Mouse (Mus musculus): ENCODE measurements at regions not wholly inside any gene's neighbourhood (a gene's known extent, or its start where the extent isn't known, plus 50 kb on each side); places are given as distances from the start of the nearest gene placed in this dataset.

DNA sequence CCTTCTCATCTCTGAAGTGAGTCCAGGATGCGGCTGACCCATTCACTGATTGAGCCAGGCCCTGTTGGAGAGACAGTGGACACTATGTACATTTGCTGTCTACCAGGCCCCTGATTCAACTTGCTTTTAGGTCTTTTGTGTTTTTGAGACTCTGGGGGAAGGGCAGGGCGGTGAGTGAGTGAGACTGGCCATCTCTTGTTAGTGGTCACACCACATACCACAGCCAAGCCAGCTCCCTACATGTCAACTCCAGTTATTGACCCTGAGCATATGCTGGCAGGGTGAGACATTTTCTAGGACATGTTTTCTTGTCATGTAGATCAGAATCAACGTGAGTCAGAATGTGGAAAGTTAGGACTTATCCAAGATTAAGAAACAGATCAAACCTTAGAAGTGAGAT is 201.8 kb upstream of the Id2 start:
- no peak for DNase-seq (ENCODE audit: low read depth)

DNA sequence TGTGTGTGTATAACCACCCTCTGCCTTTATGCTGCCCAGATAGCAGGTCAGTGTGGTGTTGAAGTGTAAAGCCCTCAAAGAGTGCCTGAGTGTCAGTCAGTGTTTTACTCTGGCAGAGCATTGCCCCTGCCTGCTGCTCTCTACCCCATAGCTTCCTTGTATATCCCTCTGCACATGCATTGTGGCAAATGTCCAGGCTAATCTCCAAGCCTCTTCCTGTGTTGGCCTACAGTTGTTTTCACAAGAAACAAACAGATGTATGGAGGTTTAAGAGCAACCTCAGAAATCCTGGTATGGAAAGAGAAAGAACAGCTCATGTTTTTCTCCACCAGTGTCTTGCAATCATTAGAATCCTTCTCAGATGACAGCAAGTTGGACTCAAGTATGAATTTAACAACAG is 201.0 kb upstream of the Id2 start:
- DNase-seq (ENCODE audit: low read depth) = no peak

DNA sequence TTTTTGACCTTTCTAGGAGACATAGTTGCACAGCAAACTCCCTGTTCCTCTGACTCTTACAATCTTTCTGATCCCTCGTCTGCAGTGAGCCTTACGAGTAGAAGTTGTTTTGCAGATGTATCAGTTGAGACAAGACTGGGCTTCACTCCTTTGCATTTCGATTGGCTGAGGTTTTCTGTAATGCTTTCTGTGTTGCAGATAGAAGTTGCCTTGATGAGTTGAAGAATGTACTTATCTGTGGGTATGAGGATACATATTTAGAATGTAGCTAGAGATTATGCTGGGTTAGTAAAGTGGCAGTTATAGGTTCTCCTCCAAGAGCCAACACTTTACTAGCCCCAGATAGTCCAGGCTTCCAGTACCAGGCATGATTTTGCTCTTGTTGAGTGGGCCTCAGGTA is 199.7 kb upstream of the Id2 start:
- DNase-seq (ENCODE audit: low read depth) = no peak

DNA sequence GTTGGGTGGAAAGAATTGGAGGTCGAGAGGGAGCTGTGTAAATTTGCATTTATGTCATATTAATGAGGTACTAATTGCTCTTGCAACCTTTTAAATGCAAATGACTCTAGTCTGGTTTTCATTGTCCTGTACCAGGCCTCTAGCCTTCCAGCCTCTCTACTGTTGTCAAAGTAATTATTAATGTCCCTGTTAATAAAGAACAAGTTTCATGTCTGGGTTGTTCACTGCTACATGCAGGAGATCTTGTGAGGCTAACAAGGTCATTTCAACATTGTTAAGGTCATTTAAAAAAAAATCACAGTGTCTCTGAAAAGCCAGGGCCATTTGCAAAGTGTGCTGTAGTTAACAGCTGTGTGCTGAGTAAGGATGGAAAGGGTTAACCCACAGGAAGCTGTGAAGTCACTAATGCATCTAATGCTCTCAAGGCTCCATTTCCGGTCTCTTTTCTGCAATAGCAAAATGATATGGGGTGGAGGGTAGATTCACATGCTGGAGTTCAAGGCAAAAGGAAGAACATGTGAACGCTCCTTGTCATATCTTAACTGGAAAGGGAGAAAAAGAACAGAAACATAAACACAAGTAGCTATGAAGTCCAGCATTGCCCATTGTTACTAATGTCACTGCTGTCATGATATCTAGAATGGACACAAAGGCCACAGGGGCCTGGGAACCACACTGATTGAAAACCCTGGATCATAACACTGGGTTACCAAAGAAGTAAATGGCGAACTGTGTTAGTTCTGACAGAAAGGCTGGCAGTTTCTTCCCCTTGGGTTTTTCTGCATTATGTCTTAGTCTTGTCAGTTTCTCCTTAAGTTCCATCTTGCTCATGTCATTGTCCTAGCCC is 197.5 kb upstream of the Id2 start:
- peak; percentile 66 for DNase-seq (ENCODE audit: low read depth)

DNA sequence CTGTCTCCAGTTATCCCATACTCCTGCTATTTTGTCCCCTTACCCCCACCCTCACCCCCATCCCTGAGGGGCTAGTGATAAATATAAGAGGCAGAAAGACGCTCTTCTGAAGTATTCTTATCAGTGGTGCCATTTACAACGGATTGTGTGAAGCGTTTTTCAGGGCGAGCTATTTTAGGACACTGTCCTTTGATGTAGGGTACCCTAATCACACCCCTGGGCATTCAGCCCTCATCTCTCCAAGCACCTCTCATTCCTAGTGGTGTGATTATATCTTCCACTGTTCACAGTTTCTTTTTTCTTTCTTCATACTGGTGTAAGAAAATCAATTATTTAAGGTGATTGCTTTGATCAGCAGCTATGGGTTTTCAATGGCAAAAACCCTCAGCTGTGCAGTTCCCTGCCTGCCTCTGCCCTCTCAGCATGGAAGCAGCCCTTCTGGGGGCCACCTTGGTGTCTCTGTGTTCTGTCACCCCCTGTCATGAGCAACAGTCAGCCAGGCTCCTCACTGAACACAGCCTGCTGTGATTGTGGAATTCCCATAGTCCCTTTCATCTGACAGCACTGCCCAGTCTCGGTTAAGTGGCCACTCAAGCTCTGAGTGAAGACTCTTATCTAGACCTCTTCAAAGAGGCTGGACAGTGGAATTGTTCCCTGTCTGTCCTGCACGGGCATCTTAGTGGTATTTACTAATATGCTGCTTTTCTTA is 196.7 kb upstream of the Id2 start:
- DNase-seq (ENCODE audit: low read depth) = no peak

DNA sequence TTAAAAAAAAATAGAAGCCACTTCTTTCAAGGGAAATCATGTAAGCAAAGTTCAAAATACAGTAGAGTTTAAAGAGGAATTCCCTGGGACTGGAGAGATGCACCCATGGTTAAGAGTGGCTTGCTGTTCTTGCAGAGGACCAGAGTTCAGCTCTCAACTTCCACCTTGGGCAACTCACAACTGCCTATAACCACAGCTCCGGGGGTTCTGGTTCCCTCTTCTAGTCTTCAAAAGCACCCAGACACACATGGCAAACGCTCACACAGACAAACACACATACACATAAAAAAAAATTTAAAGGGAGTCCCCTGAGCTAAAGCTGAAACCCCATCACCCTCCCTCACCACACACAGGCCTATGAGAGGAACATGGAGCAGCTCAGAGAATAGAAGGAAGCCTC is 192.4 kb upstream of the Id2 start:
- DNase-seq (ENCODE audit: low read depth) = no peak

DNA sequence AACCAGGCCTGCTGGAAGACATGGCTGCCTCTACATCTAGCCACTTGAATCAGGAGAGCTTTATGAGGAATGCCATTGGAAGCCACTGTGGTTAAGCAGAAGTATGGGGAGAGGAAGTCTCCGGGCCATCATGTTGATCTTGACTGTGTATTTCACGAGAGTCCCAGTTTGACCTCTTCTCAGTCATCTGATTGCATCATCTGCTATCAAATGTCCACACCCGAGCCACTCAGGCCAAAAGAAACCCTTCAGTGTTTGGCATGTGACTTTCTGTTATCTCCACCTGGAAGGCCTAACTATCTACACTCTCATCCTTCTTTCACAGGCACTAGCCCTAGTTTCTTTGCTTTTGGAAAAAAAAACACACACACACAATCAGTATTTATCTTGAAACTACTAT is 186.9 kb upstream of the Id2 start:
- DNase-seq (ENCODE audit: low read depth) = no peak

DNA sequence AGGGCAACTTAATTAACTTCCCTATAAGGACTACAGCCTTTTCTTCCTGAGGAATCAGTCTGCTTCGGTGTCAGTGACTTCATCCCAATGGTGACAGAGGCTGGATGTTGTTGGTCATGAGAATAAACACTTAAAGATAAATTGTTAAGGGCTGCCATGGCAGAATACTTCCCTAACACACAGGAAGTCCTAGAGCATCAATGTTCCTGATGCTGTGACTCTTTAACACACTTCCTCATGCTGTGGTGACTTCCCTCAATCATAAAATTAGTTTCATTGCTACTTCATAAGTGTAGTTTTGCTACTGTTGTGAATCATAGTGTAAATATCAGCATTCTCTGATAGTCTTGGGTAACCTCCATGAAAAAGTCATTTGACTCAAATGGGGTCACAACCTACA is 184.5 kb upstream of the Id2 start:
- DNase-seq (ENCODE audit: low read depth) = no peak

DNA sequence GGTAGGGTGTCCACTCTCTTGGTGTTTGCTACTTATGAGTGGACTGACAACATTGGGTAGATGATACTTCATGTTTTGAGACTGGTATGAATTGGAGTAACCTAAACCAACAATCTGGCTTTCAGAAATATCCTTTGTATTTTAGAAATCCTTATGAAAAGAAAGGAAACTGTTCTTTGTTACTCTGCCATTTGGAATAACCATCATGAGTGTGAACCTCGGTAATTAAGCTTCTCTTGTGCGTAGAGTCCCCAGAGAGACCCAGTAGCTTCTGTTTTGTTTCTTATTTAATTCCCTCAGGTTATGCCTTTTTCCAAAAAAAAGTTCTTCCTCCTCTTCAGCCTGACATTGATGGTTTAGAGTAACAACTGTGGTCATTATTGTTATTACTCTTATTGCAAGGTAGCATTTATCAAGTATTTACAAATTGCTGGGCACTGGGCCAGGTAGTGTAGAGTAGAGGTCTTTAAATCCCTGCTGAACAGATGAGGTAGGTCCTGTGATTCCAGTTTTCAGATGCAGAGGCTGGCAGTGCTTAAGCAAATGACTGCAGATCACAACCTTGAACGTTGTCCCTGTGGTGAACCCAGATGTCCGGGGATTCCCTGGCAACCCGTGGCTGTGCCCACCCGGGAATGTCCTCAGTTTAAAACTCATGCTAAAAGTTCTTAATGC is 176.8 kb upstream of the Id2 start:
- no peak for DNase-seq (ENCODE audit: low read depth)

DNA sequence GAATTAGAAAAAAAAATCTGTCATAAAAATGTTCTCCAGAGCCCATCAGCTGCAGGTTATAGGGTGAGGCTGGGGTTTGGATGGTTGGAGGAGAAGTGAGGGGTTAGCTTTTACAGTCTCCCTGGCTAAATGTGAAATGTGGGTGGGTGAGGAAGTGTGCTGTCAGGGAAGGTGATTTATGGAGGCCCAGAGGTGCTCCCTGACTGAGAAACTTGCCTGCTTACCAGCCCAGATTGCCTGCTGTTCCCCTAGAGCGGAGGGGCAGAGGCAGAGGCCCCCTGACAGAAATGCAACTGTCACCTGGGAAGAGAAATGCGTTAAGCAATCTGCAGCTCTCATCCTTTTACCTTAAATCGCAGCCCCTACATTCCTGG is 175.8 kb upstream of the Id2 start:
- no peak for DNase-seq (ENCODE audit: low read depth)

DNA sequence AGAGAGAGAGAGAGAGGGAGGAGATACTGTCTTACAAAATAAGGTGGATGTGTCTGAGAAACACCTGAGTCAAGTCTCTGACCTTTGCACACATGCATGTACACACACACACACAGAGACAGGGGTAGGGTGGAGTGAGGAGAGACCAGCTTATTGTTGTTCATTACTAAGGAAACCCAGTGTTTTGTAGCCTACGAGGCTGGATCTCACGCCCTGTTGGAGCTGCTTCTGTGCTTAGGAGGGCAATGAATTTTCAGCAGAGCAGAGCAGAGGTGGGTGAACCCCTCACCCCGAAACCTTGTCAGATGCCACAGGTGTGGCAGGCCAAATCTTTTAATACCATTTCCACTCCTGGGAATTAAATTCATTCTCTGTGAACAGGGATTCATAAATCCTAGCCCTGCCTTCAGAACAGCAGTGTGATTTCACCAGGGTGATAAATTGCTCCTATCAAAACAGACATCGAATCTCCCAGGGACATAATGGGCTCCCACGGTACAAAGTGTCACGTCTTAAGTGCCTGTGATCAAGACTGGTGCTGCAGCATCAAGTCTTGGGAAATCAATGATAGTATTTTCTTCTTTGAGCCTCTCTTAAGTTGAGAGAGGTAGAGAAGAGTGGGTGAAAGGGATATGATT is 175.3 kb upstream of the Id2 start:
- no peak for DNase-seq (ENCODE audit: low read depth)

DNA sequence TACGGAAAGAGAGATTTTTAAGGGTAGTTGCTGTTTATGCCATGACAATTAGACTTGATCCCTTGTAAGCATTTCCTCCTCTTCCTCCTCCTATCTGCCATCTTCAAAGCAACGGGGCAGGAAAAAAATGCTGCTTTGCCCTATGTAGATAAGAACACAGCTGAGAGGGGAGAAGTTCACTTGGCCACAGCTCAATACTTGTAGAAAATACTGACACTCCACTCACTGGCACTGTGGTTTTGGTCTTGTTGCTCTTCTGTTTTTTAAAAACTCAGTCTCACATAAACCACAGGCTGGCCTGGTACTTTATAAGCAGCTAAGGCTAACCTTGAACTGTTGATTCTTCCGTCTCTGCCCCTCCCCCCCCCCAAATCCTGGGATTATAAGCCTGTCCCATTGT is 172.9 kb upstream of the Id2 start:
- no peak for DNase-seq (ENCODE audit: low read depth)

DNA sequence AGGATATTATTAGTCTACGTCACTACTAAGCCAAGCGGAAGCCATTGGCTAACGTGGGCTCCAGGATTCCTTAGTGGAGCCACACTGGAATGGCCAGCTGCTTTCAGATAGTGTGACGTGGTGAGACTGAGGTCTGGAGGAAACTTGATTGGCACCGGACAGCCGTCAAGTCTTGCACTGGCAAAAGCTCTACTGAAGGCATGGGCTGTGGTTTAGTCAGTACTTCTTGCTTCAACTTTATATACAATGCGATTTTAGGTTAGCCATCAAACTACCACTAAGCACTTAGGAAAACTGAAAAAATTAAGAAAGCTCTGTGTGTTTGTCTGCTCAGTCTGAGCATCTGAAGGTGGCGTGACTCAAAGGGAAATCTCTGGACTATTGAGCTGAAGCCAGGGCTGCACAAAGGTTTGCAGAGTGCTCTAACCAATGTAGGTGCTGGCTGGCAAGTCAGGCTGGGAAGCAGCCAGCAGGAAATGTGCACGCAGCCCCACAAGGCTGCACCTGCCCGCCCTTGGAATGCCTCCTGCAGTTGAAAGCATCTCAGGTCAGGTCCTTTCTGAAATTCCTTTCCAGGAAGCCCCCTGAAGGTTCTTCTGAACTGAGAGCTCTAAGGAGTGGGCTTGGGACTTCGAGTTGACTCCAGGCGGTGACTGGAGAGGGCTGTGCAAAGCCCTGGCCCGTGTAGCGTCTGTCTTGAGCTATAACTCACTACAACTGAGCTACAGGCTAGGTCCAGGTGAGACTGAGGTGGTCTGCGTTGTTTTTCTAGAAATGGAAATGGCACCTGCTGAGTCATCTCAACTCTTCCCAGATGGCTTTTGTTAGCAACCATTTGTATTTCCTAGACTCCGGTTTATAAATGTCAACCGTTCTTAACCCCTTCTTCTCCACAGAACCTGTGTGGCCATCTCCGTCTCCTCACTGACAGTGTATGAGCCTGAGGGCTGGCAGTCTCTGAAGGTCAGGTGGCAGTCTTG is 172.2 kb upstream of the Id2 start:
- no peak for DNase-seq (ENCODE audit: low read depth)

DNA sequence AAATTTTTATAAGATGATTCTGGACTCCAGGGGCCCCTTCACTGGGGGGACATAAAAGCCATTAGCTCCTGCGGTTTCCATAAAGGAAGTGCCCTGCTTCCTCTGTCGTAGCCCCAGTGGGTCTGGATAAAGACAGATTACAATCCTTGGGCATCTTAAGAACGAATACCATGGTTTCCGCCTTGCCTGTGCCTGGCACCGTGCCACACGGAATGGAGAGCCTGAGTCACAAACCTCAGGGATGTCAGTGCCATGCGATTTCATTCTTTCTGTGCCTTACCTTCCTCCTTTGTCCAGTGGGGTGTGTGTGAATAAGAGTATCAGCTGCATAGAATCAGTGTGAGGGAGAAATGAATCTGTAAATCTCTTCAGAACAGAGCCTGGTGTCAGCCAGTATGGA is 171.4 kb upstream of the Id2 start:
- peak; percentile 40 for DNase-seq (ENCODE audit: low read depth)

DNA sequence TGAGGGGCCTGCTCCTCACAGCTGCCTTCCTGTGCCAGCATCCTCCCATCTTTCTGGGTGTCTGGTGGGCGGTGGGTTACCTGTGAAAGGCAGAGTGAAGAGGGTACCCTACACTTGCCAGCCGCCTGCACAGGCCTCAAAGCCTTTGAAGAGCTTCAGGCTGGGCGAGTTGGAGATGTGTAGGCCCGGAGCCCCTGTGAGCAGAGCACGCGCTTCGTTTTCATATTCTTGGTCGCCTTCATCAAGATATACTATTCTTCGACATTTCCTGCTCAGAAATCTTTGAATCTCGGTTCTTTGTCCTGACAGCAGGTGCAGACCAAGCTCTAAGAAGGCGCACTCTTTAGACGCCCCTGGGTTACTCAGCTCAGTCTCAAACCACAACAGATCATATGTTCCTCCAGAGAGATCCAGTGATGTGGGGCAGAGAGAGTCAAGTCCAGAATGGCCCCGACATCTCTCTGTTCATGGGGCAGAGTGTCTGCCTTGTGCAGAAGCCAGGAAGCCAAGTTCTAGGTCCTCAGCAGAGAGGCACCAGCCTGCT is 170.7 kb upstream of the Id2 start:
- DNase-seq (ENCODE audit: low read depth) = peak; percentile 67

DNA sequence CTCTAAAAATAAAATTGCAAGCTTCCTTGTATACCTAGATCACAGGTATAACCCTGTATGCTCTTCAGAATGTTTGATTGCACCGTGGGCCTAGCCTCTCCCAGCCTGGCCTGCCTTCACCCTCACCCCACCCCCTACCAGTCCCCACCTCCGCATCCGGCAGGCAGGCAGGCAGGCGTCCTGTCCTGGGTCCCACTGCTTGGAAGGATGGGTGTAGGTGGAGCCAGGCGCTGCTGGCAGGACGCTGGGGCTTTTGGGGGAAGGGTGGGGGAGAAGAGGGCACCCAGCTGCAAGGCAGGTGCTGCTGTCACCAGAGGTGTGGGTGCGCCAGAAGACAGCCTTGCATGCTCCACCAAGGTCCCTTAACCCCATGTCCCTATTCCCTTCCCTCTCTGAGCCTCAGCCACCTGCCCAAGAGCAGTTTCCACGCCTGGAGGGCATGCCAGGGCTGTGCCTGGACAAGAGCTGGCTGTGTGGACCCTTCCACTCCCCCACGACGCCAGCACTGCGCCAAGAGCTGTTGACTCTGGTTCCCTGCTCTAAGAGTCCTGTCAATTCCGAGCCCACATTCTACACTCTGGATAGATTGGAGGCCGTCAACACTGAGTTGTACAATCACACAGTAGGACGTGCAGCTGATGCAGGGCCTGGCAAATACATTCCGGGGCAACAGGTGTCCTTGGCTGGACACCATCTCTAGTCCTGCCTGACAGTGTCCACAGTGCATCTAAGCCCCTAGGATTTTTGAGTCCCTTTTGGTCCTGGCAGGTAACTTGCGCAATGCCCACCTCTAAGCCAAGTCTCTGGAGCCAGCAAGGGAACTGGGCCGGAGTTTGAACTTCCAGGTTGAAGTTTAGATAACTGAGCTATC is 170.0 kb upstream of the Id2 start:
- DNase-seq (ENCODE audit: low read depth) = peak; percentile 70

DNA sequence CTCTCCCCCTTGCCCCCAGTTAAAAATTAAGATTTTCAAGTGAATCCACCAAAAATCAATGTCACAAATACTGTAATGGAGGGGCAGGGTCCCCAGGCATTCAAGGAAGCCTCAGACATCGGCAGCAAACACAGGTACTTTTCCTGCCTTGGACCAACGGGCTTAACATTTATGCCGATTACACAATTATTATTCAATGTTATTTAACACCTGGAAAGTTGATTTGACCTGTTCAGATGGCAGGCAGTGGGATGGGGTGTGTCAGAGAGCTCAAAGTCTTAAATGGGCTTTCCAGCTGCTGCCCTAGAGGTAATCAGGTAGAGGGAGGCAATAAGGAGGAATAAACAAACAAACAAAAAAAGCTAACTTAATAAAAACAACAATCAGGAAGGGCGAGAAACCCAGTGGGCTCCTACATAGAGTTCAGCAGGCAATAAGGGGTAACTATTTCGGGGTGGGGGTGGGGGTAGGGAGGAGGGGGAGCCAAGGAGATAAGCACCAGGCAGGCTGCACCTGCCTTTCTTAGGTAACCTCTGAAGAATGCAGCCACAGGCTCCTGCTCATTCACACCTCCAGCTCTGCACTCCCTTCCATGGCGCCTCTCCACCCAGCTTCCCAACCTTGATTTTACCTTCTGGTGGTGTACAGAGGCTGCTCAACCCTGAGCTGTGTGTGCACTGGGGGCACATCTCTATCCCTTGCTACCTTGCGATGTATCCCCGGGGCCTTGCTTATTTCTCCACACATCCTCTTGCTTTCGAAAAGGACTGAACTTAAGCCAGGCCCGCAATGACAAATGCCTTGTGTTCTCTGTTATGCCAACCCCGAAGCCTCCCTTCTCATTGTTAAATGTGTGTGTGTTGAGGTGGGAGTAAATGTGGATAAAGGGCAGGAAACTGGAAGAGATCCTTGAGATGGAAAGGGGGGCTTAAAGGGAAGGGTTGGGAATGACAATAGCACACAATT is 168.9 kb upstream of the Id2 start:
- DNase-seq (ENCODE audit: low read depth) = no peak

DNA sequence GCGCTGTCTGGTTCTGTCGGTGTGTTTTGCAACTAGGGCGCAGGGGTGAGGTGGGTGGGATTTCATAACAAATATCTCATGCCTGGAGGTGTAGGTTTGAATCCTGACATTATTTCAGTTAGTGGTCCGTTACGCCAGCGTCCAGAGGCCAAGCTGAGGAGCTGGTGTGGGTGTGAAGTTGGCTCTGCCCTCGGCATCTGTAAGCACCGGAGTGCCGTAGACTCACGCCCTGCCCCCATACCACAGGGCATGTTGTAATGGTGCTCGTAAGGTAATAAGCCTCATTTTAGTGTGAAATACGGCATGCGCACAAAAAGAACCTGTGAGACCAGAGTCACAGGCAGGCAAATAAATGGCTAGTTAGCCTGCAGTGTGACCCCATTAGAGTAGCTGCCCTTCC is 168.1 kb upstream of the Id2 start:
- no peak for DNase-seq (ENCODE audit: low read depth)

DNA sequence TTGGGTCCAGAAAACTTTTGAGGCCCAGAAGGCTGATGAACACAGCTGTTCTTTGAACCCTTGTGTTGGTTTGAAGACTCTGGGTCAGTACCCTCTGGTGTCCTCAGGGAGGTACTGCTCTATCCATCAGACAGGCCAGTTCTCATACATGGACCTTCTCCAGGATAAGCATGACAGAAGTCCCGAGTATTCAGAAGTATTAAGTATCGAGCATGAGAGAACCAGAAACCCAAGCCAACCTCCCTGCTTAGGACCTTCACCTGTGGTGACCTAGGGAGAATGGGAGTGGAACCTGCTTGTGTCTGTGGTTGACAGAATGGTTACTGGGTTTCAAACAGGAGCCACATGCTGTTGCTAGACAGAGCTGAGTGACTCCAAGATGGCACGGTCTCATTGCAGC is 167.5 kb upstream of the Id2 start:
- DNase-seq (ENCODE audit: low read depth) = no peak
